Mouse (Mus musculus) ES-Bruce4 (cell line): Measurements from ENCODE around the gene Oas2.

Experiments
- EP300 ChIP-seq: IDR thresholded peaks from 2 replicates; pipeline ENCODE4 v1.6.1; 2011; ENCODE audit warnings: low read depth, low read length; ENCODE audit not compliant: insufficient read depth
- POLR2A ChIP-seq: IDR thresholded peaks from one replicate; pipeline ENCODE4 v1.8.1; 2011; ENCODE audit warnings: low read length; ENCODE audit not compliant: insufficient read depth

GRCm38 (mm10) chr5:120682982-120683771 lies 66.5 kb downstream of the Oas2 start:
- no peak for TF ChIP-seq POLR2A
- peak; percentile 47; the same call in 1 of the 2 replicates for TF ChIP-seq EP300
